Mouse (Mus musculus): ENCODE data around the gene Cenpv. TPM values are rescaled to one million over a fixed set of nuclear protein-coding genes. Genes with fewer than 3 reads are reported as not detected.

The Cenpv gene
- polyA plus RNA-seq, 1 experiment from 2014 or later = 29.8 TPM

- H3K4me3 ChIP-seq (ENCODE audit: low read length) = peak within 1 kb of the TSS; percentile 55
- no peak for ATAC-seq (ENCODE audit: low FRiP score, low TSS enrichment)
- peaks cover 7% of the 10 kb centered on the region; the same call in 1 of the 2 replicates for H3K27me3 ChIP-seq (ENCODE audit: control insufficient read depth, insufficient read depth, low read length)
- WGBS = 80% methylated on average over 6 of the region's 6 CpGs
- peak within 1 kb of the TSS; percentile 50; the same call in 1 of the 2 replicates for H3K9ac ChIP-seq (ENCODE audit: low read depth, low read length)
- H3K9me3 ChIP-seq (ENCODE audit: control insufficient read depth, low read length) = no peaks in the 10 kb centered on the region
- H3K4me1 ChIP-seq (ENCODE audit: control insufficient read depth, insufficient read depth, low read length) = 0 out of 2 replicates have a peak, but pooled peaks cover 3% of the 10 kb centered on the region
- H3K27ac ChIP-seq (ENCODE audit: low read depth, low read length) = no peak within 1 kb of the TSS
- peak within 1 kb of the TSS; percentile 99 for H3K4me2 ChIP-seq (replicated peaks; ENCODE audit: low read depth, low read length)
- no peaks in the 10 kb centered on the region for H3K36me3 ChIP-seq (ENCODE audit: control insufficient read depth, insufficient read depth, low read length)
Measured at GRCm38 (mm10) chr11:62573959-62574702, 35.1 kb upstream of the Cenpv start, which contains the start of gene Trpv2. Gene Trpv2, plus strand, starts transcription at chr11:62574486.

- H3K4me1 ChIP-seq (ENCODE audit: control insufficient read depth, insufficient read depth, low read length) = no peaks in the 10 kb centered on the region
- ATAC-seq (ENCODE audit: low FRiP score, low TSS enrichment) = no peak
- H3K27ac ChIP-seq (ENCODE audit: low read depth, low read length) = no peak overlapping the region
- H3K9ac ChIP-seq (ENCODE audit: low read depth, low read length) = no peak overlapping the region
- no peak overlapping the region for H3K4me3 ChIP-seq (ENCODE audit: low read length)
- no peaks in the 10 kb centered on the region for H3K27me3 ChIP-seq (ENCODE audit: control insufficient read depth, insufficient read depth, low read length)
- no peaks in the 10 kb centered on the region for H3K36me3 ChIP-seq (ENCODE audit: control insufficient read depth, insufficient read depth, low read length)
- no peaks in the 10 kb centered on the region for H3K9me3 ChIP-seq (ENCODE audit: control insufficient read depth, low read length)
- H3K4me2 ChIP-seq (replicated peaks; ENCODE audit: low read depth, low read length) = no peak overlapping the region
- WGBS = 72% methylated on average over 3 of the region's 3 CpGs
Measured at GRCm38 (mm10) chr11:62568300-62568699, 29.2 kb upstream of the Cenpv start.

DNA sequence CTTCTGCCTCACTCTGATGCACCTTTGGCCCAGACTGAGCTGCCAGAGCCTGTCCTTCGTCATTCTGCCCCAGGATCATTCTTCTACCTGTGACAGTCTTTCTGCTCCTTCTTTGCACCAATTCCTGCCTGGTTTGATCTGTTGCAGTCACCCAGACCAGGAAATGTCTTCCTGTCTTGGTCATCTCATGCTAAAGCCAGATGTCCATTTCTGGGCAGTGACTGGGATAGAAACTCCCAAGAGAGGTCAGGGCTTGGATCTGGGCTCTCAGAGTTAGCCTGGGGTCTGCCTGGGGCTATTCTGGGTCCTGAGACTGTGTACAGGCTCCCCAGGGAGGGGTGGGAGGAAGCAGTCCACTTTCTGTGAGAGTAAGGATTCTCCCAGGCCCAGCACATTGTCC lies 27.1 kb upstream of the Cenpv start:
- Histone ChIP-seq H3K4me1 (ENCODE audit: control insufficient read depth, insufficient read depth, low read length) (no peaks in the 10 kb centered on the region), H3K27me3 (ENCODE audit: control insufficient read depth, insufficient read depth, low read length) (no peaks in the 10 kb centered on the region), H3K9ac (ENCODE audit: low read depth, low read length) (no peak overlapping the region), H3K27ac (ENCODE audit: low read depth, low read length) (no peak overlapping the region), H3K9me3 (ENCODE audit: control insufficient read depth, low read length) (no peaks in the 10 kb centered on the region), H3K36me3 (ENCODE audit: control insufficient read depth, insufficient read depth, low read length) (no peaks in the 10 kb centered on the region), H3K4me2 (replicated peaks; ENCODE audit: low read depth, low read length) (no peak overlapping the region), H3K4me3 (ENCODE audit: low read length) (no peak overlapping the region)
- no peak for ATAC-seq (ENCODE audit: low FRiP score, low TSS enrichment)
- WGBS = 63% methylated on average over 1 of the region's 1 CpGs

DNA sequence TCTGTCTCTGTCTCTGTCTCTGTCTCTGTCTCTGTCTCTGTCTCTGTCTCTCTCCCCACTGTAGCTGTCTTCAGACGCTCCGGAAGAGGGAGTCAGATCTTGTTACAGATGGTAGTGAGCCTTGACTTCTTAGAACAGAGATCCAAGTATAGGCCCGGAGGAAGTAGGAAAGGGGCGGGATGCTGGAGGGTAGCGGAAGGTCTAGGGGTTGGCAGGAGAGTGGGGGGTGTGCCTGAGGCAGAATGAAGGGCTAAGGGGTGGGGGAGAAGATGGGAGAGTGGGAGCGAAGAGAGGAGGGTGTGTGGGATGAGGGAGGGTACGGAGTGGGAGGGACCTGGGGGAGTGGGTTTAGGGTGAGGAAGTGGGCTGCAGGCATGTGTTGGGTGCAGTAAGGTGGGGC lies 26.7 kb upstream of the Cenpv start:
- ATAC-seq (ENCODE audit: low FRiP score, low TSS enrichment) = peak; percentile 69; the same call in 1 of the 2 replicates
- Histone ChIP-seq H3K9me3 (ENCODE audit: control insufficient read depth, low read length) (no peaks in the 10 kb centered on the region), H3K9ac (ENCODE audit: low read depth, low read length) (no peak overlapping the region), H3K36me3 (ENCODE audit: control insufficient read depth, insufficient read depth, low read length) (no peaks in the 10 kb centered on the region), H3K27ac (ENCODE audit: low read depth, low read length) (no peak overlapping the region), H3K4me3 (ENCODE audit: low read length) (no peak overlapping the region), H3K4me1 (ENCODE audit: control insufficient read depth, insufficient read depth, low read length) (no peaks in the 10 kb centered on the region), H3K27me3 (ENCODE audit: control insufficient read depth, insufficient read depth, low read length) (no peaks in the 10 kb centered on the region), H3K4me2 (replicated peaks; ENCODE audit: low read depth, low read length) (no peak overlapping the region)
- WGBS = 34% methylated on average over 7 of the region's 7 CpGs

DNA sequence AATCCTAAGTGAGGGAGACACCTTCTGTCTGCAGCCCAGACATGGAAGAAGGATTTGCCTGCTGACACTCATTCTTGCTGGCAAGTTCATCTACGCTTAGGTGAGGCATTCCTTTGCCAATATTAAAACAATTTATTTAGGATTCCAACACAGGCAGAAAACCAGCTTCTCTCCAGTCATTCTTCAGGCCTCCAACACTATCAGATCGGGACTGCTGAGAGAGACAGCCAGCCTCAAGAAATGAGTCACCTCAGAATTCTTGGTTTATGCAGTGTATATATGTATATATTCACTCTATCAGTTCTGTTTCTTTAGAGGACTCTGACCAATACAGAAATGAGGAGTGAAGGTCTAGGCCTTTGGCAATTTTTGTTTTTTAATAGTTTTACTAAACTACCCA lies 24.5 kb upstream of the Cenpv start:
- H3K9ac ChIP-seq (ENCODE audit: low read depth, low read length) = no peak overlapping the region
- no peaks in the 10 kb centered on the region for H3K36me3 ChIP-seq (ENCODE audit: control insufficient read depth, insufficient read depth, low read length)
- 85% methylated on average over 2 of the region's 2 CpGs for WGBS
- H3K4me2 ChIP-seq (replicated peaks; ENCODE audit: low read depth, low read length) = no peak overlapping the region
- H3K27me3 ChIP-seq (ENCODE audit: control insufficient read depth, insufficient read depth, low read length) = no peaks in the 10 kb centered on the region
- H3K4me1 ChIP-seq (ENCODE audit: control insufficient read depth, insufficient read depth, low read length) = peaks cover 3% of the 10 kb centered on the region; the same call in 1 of the 2 replicates
- H3K9me3 ChIP-seq (ENCODE audit: control insufficient read depth, low read length) = no peaks in the 10 kb centered on the region
- no peak overlapping the region for H3K4me3 ChIP-seq (ENCODE audit: low read length)
- no peak overlapping the region for H3K27ac ChIP-seq (ENCODE audit: low read depth, low read length)
- no peak for ATAC-seq (ENCODE audit: low FRiP score, low TSS enrichment)

DNA sequence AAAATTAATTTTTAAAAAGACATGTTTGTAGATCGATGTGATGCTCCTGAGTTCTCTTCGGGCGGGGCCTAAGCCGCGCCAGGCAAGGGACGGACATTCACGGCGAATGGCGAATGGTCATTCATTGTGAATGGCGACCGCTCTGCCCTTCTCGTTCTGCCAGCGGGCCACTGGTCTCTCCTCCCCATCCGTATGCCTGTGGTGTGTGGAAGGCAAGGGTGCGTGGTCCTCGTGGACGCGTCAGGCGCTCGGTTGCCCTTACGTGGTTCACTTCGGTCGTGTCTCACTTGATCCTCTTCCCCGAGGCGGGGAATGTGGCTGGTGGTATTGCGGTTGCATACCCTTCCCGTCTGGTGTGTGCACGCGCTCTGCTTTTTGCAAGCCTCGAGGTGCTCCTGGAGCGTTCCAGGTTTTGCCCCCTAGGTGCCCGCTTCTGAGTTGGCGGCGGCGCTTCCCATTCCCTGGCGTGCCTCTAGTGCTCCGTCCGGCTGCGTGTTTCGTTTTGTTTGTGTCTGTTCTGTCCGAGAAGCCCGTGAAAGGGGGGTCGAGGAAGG lies 21.5 kb upstream of the Cenpv start:
- Histone ChIP-seq H3K4me2 (replicated peaks; ENCODE audit: low read depth, low read length) (peak overlapping the region; percentile 50), H3K4me3 (ENCODE audit: low read length) (peak overlapping the region; percentile 22), H3K4me1 (ENCODE audit: control insufficient read depth, insufficient read depth, low read length) (peaks cover 3% of the 10 kb centered on the region; the same call in 1 of the 2 replicates), H3K36me3 (ENCODE audit: control insufficient read depth, insufficient read depth, low read length) (no peaks in the 10 kb centered on the region), H3K9ac (ENCODE audit: low read depth, low read length) (peak overlapping the region; percentile 35; the same call in 1 of the 2 replicates), H3K27me3 (ENCODE audit: control insufficient read depth, insufficient read depth, low read length) (no peaks in the 10 kb centered on the region), H3K27ac (ENCODE audit: low read depth, low read length) (no peak overlapping the region), H3K9me3 (ENCODE audit: control insufficient read depth, low read length) (no peaks in the 10 kb centered on the region)
- WGBS = 37% methylated on average over 43 of the region's 43 CpGs
- ATAC-seq (ENCODE audit: low FRiP score, low TSS enrichment) = no peak

DNA sequence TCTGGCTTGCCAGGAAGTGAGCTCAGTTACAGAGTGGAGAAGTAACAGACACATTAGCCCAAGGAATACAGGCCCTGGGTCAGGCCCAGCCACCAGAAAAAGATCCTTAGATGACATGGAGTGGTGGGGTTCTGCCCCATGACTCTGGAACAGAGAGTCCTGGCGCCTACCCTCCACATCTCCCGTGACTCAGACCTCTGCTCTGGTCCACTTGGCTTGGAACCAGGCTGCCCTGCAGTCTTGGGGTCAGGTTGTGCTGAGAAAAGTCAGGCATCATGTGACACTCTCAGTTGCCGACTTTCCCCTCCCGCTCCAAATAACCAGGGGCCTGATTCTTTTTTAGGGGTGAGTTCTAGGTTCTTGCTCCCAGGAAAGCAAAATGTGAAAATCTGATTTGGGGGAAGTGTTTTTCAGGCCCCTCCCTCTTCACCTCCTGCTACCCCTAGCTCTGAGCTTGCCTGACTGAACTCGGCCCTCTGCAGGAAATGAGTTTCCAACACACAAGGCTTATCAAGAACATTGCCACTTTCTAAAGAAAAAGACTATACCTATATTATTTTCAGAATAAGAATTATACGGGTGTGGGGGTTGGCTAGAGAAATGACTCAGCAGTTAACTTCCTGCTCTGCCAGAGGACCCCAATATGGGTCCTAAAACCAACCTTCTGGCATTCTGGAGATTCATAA lies 20.0 kb upstream of the Cenpv start:
- H3K9ac ChIP-seq (ENCODE audit: low read depth, low read length) = 0 out of 2 replicates have a peak overlapping the region, but pooled peaks have one; percentile 13
- H3K4me1 ChIP-seq (ENCODE audit: control insufficient read depth, insufficient read depth, low read length) = peaks cover 17% of the 10 kb centered on the region
- H3K27ac ChIP-seq (ENCODE audit: low read depth, low read length) = no peak overlapping the region
- H3K27me3 ChIP-seq (ENCODE audit: control insufficient read depth, insufficient read depth, low read length) = no peaks in the 10 kb centered on the region
- no peak overlapping the region for H3K4me2 ChIP-seq (replicated peaks; ENCODE audit: low read depth, low read length)
- 28% methylated on average over 6 of the region's 6 CpGs for WGBS
- no peak overlapping the region for H3K4me3 ChIP-seq (ENCODE audit: low read length)
- H3K36me3 ChIP-seq (ENCODE audit: control insufficient read depth, insufficient read depth, low read length) = peaks cover 14% of the 10 kb centered on the region; the same call in 1 of the 2 replicates
- 0 out of 2 replicates have a peak, but pooled peaks have one; percentile 25 for ATAC-seq (ENCODE audit: low FRiP score, low TSS enrichment)
- no peaks in the 10 kb centered on the region for H3K9me3 ChIP-seq (ENCODE audit: control insufficient read depth, low read length)

DNA sequence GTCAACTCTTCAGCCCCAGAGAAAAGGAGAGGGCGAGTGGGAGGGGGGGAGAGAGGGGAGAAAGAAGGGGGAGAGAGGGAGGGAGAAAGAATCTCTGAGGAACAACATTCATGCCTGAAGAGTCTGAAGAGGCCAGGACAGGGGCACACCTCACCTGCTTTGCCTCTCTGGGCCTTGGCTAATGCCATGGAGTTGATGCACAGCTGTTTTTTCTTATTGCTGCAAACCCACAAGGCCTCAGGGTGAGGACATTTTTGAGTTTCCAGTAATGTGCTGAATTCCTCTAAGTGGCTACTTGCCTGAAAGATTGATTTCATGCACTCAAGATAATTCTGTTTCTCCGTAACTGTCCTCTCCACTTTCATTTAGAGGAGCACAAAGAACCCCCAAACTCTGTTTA lies 19.1 kb upstream of the Cenpv start:
- H3K27ac ChIP-seq (ENCODE audit: low read depth, low read length) = no peak overlapping the region
- peaks cover 20% of the 10 kb centered on the region for H3K4me1 ChIP-seq (ENCODE audit: control insufficient read depth, insufficient read depth, low read length)
- H3K4me2 ChIP-seq (replicated peaks; ENCODE audit: low read depth, low read length) = no peak overlapping the region
- H3K9me3 ChIP-seq (ENCODE audit: control insufficient read depth, low read length) = no peaks in the 10 kb centered on the region
- 59% methylated on average over 2 of the region's 2 CpGs for WGBS
- no peaks in the 10 kb centered on the region for H3K27me3 ChIP-seq (ENCODE audit: control insufficient read depth, insufficient read depth, low read length)
- no peak overlapping the region for H3K4me3 ChIP-seq (ENCODE audit: low read length)
- no peak for ATAC-seq (ENCODE audit: low FRiP score, low TSS enrichment)
- H3K9ac ChIP-seq (ENCODE audit: low read depth, low read length) = no peak overlapping the region
- peaks cover 24% of the 10 kb centered on the region for H3K36me3 ChIP-seq (ENCODE audit: control insufficient read depth, insufficient read depth, low read length)

DNA sequence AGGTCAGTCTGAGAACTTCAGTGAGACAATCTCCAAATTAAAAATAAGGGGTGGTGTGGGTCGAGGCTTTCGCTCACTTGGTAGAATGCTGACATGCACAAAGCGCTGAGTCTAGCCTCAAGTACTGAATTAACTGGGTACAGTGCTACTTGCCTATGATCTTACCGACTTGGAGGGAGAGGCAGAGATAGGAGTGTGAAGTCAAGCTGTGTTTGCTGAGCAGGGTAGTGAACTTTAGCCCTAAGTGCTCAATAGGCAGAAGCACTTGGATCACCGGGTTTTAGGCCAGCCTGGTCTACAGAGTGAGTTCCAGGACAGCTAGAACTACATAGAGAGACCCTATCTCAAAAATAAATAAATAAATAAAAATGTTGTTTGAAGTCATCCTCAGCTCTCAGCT lies 18.1 kb upstream of the Cenpv start:
- Histone ChIP-seq H3K9ac (ENCODE audit: low read depth, low read length) (no peak overlapping the region), H3K4me2 (replicated peaks; ENCODE audit: low read depth, low read length) (no peak overlapping the region), H3K4me3 (ENCODE audit: low read length) (no peak overlapping the region), H3K27me3 (ENCODE audit: control insufficient read depth, insufficient read depth, low read length) (no peaks in the 10 kb centered on the region), H3K36me3 (ENCODE audit: control insufficient read depth, insufficient read depth, low read length) (peaks cover 26% of the 10 kb centered on the region), H3K9me3 (ENCODE audit: control insufficient read depth, low read length) (no peaks in the 10 kb centered on the region), H3K4me1 (ENCODE audit: control insufficient read depth, insufficient read depth, low read length) (peaks cover 20% of the 10 kb centered on the region), H3K27ac (ENCODE audit: low read depth, low read length) (no peak overlapping the region)
- 68% methylated on average over 5 of the region's 5 CpGs for WGBS
- no peak for ATAC-seq (ENCODE audit: low FRiP score, low TSS enrichment)

Data from kidney, embryonic 14.5 days (tissue).